Mouse (Mus musculus) gastrocnemius, postnatal 14 days (tissue): ENCODE measurements around the gene Ahcy. TPM values are rescaled to one million over a fixed set of nuclear protein-coding genes. Genes with fewer than 3 reads are reported as not detected.
A peak's percentile ranks its signal among the peaks of the same experiment; 100 is the strongest.
"Not testable (repeated sequence)": the region's sequence is repeated elsewhere in the genome, so short reads cannot be mapped to it uniquely, and the experiment has no call there.

Source experiments
- DNase-seq: peaks from one replicate; pipeline ENCODE4 v3.0.0; 2021; ENCODE audit warnings: mixed read lengths
- intact Hi-C: fragments of 180-260 bp; cut with DNase I; formaldehyde crosslinking; loops from one replicate; pipeline ENCODE4 v1.15.1; 2025; ENCODE audit warnings: low total_unique reads
- long read RNA-seq, 2 experiments: library from polyadenylated mRNA; stranded (forward); transcript quantifications; one replicate each; pipeline ENCODE4 v2.0.0; 2021
- total RNA-seq, 2 experiments: library from RNA; stranded (reverse); gene quantifications; 2 replicates each; pipeline ENCODE4 v1.2.3; 2021

Gene Ahcy
- total RNA-seq: 10 to 100 TPM; 15.4 to 18.3 TPM
- long read RNA-seq, experiment 1, transcript Ahcy-201 (10 exons, 2,543 nt): major isoform, 17 of 25 reads
- long read RNA-seq, experiment 1, partial matches to known transcripts: 6 of 25 reads
- long read RNA-seq, experiment 1, other reads (novel, unspliced or antisense): 2 of 25 reads
- long read RNA-seq, experiment 2, transcript Ahcy-201 (10 exons, 2,543 nt): major isoform, 19 of 24 reads
- long read RNA-seq, experiment 2, partial matches to known transcripts: 3 of 24 reads
- long read RNA-seq, experiment 2, other reads (novel, unspliced or antisense): 2 of 24 reads

GRCm38 (mm10) chr2:155073978-155074765, at the start of gene Ahcy:
Gene Ahcy (minus strand): TSS chr2:155074497.
- intact Hi-C loops: no loop called here

DNA sequence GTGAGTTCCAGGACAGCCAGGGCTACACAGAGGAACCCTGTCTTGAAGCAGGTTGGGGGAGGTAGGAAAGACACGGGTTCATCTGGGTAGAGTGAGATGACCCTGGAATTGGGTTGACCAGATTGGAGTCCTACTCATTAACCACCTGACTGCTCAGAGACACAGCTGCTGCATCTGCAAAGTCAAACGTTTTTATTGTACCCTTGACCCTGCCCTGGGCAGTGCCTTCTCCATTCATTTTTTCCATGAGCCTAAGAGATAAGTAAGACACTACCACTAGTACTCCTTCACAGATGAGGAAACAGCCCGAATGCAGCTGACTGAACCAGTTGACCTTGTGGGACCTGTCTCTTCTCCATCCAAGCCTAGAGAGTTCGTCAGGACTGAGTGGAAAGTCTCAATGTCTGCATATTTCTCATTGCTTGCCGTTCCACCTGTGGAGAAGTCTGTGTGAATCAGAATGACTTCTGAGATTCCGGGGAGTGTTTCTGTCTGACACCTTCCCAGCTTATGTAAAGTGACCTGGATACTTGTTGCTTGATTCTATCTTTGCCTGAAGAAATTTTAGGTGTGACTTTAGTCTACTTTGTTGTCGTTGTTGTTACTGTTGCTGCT, 41.0 kb upstream of the Ahcy start:
- intact Hi-C loops: no loop called here
- DNase-seq: no peak

More at GRCm38 (mm10) chr2:155073978-155074765, at the start of gene Ahcy:
- DNase-seq: peak; percentile 89

DNA sequence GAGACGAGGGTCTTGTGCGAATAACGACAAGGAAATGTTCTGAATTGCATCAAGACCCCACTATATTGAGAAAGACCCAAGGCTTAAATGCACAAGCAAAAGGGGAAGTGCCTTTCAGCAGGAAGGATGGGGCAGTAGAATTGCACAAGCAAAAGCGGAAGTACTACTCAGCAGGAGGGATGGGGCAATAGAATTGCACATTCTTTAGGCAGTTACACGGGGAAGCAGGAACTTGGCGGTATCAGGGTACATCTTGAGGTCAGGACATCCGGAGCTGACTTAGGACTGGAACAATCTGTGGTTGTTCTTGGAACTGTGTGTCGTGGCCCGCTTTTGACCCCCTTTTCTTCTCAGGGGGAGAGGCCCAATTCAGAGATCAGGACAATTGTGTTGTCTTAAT, 33.0 kb upstream of the Ahcy start:
- DNase-seq, intact Hi-C loops: not testable (repeated sequence)

DNA sequence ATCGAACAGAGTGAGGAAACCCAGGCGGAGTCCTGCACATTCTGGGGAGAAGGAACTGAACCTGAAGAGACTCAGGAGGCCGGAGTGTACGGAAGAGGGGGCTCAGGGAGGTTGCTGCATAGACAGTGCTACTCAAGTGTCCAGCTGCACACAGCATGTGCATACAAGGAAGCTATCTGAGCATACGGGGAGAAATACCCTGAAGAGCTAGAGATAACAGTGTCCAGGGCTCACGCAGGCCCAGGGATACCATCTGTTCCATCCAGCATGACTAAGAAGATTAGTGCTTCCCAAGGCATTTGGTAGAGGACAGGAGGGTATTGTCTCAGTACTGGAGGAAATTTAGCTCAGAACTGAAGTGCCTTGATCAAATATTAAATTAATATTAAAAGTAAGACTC, 29.3 kb upstream of the Ahcy start:
- DNase-seq: no peak
- intact Hi-C loops: no loop called here

GRCm38 (mm10) chr2:155101761-155102181, 27.5 kb upstream of the Ahcy start:
- DNase-seq: no peak
- intact Hi-C loops: no loop called here

DNA sequence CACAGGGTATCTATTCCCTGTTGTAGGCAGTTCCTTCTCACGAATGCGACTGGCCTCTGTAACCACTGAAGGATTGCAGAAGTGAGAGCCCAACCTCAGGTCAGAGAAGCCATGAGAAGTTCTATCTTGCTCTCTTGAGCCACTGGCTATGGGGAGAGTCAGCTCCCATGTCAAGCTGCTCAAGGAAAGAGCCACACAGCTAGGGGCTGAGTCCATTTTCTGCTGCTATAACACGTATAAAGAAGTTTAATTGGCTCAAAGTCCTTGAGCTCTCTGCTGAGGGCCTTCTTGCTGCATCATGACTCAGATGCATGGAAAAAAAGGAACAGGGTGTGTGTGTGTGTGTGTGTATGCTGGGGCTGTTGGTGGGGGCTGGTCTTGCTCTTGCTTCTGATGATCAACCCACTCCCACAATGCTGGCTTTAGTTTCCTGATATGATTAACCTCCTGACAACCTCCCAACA, 26.5 kb upstream of the Ahcy start:
- no peak for DNase-seq
- intact Hi-C loops: no loop called here

GRCm38 (mm10) chr2:155099994-155100795, 25.9 kb upstream of the Ahcy start:
- DNase-seq: no peak
- intact Hi-C loops: no loop called here

- DNase-seq: peak; percentile 5
- intact Hi-C loops: no loop called here
Measured at GRCm38 (mm10) chr2:155099421-155099820, 25.1 kb upstream of the Ahcy start.

DNA sequence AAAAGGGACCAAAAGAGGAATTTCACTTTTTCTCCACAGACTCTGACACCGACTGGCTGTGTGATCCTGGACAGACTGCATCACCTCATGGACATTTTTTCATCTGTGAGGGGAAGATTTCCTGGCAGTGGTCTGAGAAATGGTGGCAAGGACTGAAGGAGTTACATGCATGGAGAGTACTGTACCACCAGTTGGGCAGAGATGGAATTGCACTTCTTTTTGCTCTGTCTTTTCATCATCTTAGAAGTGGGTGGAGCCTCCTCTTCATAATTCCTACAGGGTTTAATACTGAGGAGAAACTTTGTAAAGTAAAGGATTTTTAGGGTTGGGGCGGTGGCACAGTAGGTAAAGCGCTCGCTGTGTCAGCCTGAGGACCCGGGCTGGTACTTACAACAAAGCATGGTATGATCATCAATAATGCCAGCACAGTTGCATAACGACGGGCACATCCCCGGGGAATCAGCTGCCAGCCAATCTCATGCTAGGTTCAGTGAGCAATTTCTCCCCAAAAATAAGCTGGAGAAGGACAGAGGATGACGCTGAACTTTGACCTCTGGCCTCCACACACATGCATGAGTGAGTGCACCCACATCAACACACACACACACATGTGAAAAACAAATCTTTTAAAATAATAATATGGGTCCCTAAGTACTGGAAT, 24.6 kb upstream of the Ahcy start:
- intact Hi-C loops: no loop called here
- DNase-seq: no peak

- DNase-seq: no peak
- intact Hi-C loops: loop anchor here (5.0 kb wide), 1 partner anchor 49 kb away; no protein-coding TSS in a partner anchor
Measured at GRCm38 (mm10) chr2:155093418-155093817, 19.1 kb upstream of the Ahcy start.

DNA sequence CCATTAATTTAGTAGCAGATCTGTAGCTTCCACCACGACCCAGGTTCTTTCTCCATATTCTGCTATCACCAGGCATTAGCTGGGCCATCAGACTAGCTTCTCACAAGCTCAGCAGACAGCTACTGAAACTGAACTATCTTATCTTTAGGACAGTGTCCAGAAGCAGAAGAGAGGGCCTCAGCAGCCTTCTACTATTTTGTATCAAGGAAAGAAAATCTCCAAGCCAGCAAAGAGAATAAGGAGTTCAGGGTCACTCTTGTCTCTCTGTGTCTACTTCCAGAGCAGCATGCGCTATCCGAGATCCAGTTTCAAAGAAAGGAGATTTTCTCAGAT, 17.4 kb upstream of the Ahcy start:
- intact Hi-C loops: loop anchor here (5.0 kb wide), 1 partner anchor 51 kb away; no protein-coding TSS in a partner anchor
- no peak for DNase-seq

- DNase-seq: peak; percentile 5
Measured at GRCm38 (mm10) chr2:155090909-155091742, 16.8 kb upstream of the Ahcy start.

DNA sequence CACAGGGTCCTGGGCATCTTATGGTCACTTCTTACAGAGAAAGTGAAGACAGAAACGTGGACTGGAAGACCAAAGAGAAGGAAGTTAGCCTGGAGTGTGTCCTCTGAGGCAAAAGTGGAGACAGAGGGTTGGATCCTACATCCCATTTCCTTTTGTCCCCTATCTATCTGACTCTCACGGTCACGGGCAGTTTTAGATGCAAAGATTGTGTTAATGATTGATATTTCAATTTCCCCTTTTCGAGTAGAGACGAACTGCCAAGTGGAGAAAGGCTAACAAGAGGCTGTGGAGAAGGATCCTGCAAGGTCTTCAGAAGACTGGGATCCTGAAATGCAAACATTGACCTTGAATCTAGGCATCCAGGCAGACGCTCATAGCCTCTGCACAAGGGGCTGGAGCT, 14.0 kb upstream of the Ahcy start:
- no peak for DNase-seq
- intact Hi-C loops: loop anchor here (10.0 kb wide), 2 partner anchors 87 to 307 kb away; no protein-coding TSS in a partner anchor

More at GRCm38 (mm10) chr2:155090909-155091742, 16.8 kb upstream of the Ahcy start:
- intact Hi-C loops: loop anchor here (5.0 kb wide), 1 partner anchor 51 kb away; no protein-coding TSS in a partner anchor

DNA sequence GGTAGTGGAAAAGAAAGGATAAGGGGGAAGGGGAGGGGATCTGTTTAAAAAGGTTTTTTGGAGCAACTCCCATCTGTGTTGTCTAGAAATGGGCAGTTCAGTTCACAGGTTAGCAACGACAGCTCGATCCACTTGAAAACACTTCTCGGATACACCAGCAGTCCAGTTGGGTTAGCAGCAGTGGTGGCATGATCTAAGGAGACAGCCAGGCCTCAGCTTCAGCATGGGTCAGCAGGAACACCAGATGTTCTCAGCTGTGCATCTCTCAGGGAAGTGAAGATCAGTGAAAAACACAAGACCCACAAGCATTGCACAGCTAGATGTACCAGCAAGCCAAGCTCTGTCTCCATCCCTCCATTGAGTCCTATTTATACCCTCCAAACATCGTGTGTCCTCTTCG, 12.0 kb upstream of the Ahcy start:
- no peak for DNase-seq
- intact Hi-C loops: loop anchor here (10.0 kb wide), 2 partner anchors 88 to 308 kb away; no protein-coding TSS in a partner anchor

DNA sequence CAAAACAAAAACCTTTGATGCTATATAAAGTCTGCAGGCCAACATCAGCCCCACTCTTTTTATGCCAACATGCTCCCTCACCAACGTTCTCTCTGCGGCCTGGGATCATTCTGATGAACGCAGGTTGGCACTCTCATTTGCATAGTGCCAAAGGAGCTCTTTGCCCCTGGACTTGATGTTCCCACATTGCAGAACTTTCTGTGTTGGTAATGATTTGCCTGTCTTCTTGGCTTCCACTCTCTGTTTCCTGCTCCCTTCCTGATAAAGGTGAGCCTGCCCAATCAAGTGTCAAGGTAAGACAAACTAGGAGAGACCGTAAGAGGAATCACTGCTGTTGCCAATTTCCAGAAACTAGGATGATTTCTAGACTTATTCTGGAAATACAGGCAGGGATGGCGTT, 10.2 kb upstream of the Ahcy start:
- intact Hi-C loops: loop anchor here (10.0 kb wide), 2 partner anchors 90 to 310 kb away; no protein-coding TSS in a partner anchor
- DNase-seq: no peak

DNA sequence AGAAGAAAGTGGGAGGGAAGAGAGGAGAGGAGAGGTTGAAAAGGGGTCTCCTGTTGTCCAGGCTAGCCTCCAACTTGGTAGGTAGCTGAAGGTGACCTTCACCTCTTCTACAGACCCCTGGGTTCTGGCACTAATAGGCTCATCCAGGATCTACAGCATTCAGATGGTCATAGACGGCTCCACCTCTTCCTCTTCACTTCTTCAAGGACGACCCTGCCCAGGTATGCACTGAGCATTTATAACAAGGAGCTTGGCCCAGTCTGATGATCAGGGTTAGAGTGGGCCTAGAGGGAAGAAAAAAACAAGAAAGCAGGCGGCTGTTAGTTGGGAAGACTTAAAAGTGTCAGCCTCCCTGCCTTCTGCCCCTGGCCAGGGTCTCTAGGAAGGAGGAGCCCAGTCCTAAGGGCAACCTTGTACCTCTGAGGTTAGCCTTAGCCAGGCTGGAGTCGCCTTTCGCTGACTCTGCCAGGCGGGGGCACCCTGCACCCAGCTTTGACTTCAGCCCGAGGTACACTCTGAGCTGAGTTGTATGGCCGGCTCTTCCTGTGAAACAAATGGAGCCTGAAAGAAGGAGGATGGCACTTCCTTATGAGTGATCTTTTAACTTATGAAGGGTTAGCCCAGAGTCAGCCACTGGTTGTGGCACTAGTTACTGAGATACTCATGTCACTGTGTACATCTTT, 8.0 kb upstream of the Ahcy start:
- peak; percentile 65 for DNase-seq
- intact Hi-C loops: loop anchor here (10.0 kb wide), 2 partner anchors 93 to 313 kb away; no protein-coding TSS in a partner anchor

DNA sequence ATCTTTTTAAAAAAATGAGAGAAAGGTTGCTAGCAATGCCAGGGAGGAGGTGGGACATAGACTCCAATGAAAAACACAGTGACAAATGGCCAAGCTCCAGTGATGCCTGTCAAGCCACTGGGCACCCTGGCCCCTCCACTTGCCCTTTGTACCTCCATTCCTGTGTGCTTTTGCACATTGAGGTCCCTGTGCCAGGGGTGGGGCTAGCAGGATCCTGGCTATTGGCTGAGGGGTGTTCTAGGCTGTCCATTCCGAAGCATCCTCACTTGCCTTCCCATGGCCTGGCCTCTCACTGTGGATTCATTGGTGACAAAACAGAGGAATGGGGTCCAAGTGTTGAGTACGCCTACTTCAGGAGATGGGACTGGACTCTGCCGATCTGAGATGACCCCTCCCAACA, 6.8 kb upstream of the Ahcy start:
- intact Hi-C loops: loop anchor here (10.0 kb wide), 2 partner anchors 94 to 314 kb away; no protein-coding TSS in a partner anchor
- DNase-seq: no peak
